Mouse (Mus musculus) bone marrow, adult 2 months (tissue): Measurements from ENCODE around the gene Cuedc2.

ENCODE experiments used
- CTCF ChIP-seq: fragments of 200-500 bp; IDR thresholded peaks from 2 replicates; pipeline ENCODE4 v1.5.1; 2011; ENCODE audit warnings: low read length, control low read depth; ENCODE audit not compliant: control insufficient read depth, insufficient read depth
- POLR2A ChIP-seq: fragments of 200-500 bp; IDR thresholded peaks from 2 replicates; pipeline ENCODE4 v1.6.1; 2011; ENCODE audit warnings: low read depth, mild to moderate bottlenecking, control low read depth, low read length, borderline replicate concordance; ENCODE audit not compliant: control insufficient read depth

DNA sequence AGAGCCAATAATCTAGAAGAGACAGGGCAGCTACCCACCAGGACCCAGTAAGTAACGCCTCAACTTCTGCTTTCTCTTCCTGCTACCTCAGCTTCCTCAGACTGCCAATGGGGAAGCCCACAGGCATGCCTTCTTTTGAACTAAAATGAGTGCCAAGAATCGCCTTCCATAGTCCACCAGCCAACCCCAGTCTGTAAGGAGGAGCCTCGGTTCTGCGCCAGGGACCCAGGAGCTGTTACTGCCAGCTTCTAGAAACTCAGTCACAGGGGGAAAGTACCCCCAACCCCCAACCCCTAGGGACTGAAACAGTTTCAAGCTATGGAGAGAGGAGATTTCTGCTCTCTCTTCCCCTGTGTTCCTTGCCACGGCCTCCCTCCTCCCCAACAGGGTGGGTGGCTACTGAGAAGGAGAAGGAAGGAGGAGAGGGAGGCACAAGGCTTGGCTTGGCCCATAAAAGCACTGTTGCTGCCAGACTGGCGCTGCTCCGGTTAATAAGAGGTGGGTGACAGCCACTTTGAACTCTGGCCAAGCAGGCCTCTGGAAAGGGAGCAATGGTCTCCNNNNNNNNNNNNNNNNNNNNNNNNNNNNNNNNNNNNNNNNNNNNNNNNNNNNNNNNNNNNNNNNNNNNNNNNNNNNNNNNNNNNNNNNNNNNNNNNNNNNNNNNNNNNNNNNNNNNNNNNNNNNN lies 927 bp upstream of the Cuedc2 start:
- TF ChIP-seq CTCF (no peak), POLR2A (no peak)
